Mouse (Mus musculus): ENCODE data around the gene Eno2. TPM values are rescaled to one million over a fixed set of nuclear protein-coding genes. Genes with fewer than 3 reads are reported as not detected.
"Not testable (repeated sequence)": the region's sequence is repeated elsewhere in the genome, so short reads cannot be mapped to it uniquely, and the experiment has no call there.

The Eno2 gene
- total RNA-seq (2017) = not detected in 3 replicates

GRCm38 (mm10) chr6:124769101-124769765, at the start of gene Eno2:
Gene Eno2 (minus strand): TSS chr6:124769673.
- peak; percentile 13; the same call in 1 of the 2 replicates for ATAC-seq (replicated peaks; ENCODE audit: insufficient number of reproducible peaks, low FRiP score, low TSS enrichment, poor library complexity, severe bottlenecking)

- ATAC-seq (replicated peaks; ENCODE audit: insufficient number of reproducible peaks, low FRiP score, low TSS enrichment, poor library complexity, severe bottlenecking) = peak; percentile 63
Observed at GRCm38 (mm10) chr6:124817971-124818370, 48.5 kb upstream of the Eno2 start.

GRCm38 (mm10) chr6:124817563-124817962, 48.1 kb upstream of the Eno2 start:
- no peak for ATAC-seq (replicated peaks; ENCODE audit: insufficient number of reproducible peaks, low FRiP score, low TSS enrichment, poor library complexity, severe bottlenecking)

GRCm38 (mm10) chr6:124817125-124817524, 47.7 kb upstream of the Eno2 start:
- no peak for ATAC-seq (replicated peaks; ENCODE audit: insufficient number of reproducible peaks, low FRiP score, low TSS enrichment, poor library complexity, severe bottlenecking)

GRCm38 (mm10) chr6:124816611-124817010, 47.1 kb upstream of the Eno2 start:
- no peak for ATAC-seq (replicated peaks; ENCODE audit: insufficient number of reproducible peaks, low FRiP score, low TSS enrichment, poor library complexity, severe bottlenecking)

GRCm38 (mm10) chr6:124814858-124815774, 45.6 kb upstream of the Eno2 start:
- no peak for ATAC-seq (replicated peaks; ENCODE audit: insufficient number of reproducible peaks, low FRiP score, low TSS enrichment, poor library complexity, severe bottlenecking)

GRCm38 (mm10) chr6:124814448-124814847, 45.0 kb upstream of the Eno2 start:
- no peak for ATAC-seq (replicated peaks; ENCODE audit: insufficient number of reproducible peaks, low FRiP score, low TSS enrichment, poor library complexity, severe bottlenecking)

GRCm38 (mm10) chr6:124813933-124814332, 44.5 kb upstream of the Eno2 start, which contains the start of gene Tpi1:
Gene Tpi1 (minus strand): TSS chr6:124814296.
- peak; percentile 82 for ATAC-seq (replicated peaks; ENCODE audit: insufficient number of reproducible peaks, low FRiP score, low TSS enrichment, poor library complexity, severe bottlenecking)

- ATAC-seq (replicated peaks; ENCODE audit: insufficient number of reproducible peaks, low FRiP score, low TSS enrichment, poor library complexity, severe bottlenecking) = no peak
Observed at GRCm38 (mm10) chr6:124813496-124813895, 44.0 kb upstream of the Eno2 start.

- ATAC-seq (replicated peaks; ENCODE audit: insufficient number of reproducible peaks, low FRiP score, low TSS enrichment, poor library complexity, severe bottlenecking) = no peak
Observed at GRCm38 (mm10) chr6:124812848-124813247, 43.4 kb upstream of the Eno2 start.

GRCm38 (mm10) chr6:124811701-124812560, 42.5 kb upstream of the Eno2 start:
- ATAC-seq (replicated peaks; ENCODE audit: insufficient number of reproducible peaks, low FRiP score, low TSS enrichment, poor library complexity, severe bottlenecking) = no peak

GRCm38 (mm10) chr6:124811403-124811665, 41.9 kb upstream of the Eno2 start:
- no peak for ATAC-seq (replicated peaks; ENCODE audit: insufficient number of reproducible peaks, low FRiP score, low TSS enrichment, poor library complexity, severe bottlenecking)

GRCm38 (mm10) chr6:124810566-124811402, 41.3 kb upstream of the Eno2 start:
- not testable (repeated sequence) for ATAC-seq (replicated peaks; ENCODE audit: insufficient number of reproducible peaks, low FRiP score, low TSS enrichment, poor library complexity, severe bottlenecking)

GRCm38 (mm10) chr6:124809775-124810538, 40.5 kb upstream of the Eno2 start:
- ATAC-seq (replicated peaks; ENCODE audit: insufficient number of reproducible peaks, low FRiP score, low TSS enrichment, poor library complexity, severe bottlenecking) = no peak

GRCm38 (mm10) chr6:124809052-124809774, 39.7 kb upstream of the Eno2 start:
- peak; percentile 7; the same call in 1 of the 2 replicates for ATAC-seq (replicated peaks; ENCODE audit: insufficient number of reproducible peaks, low FRiP score, low TSS enrichment, poor library complexity, severe bottlenecking)

GRCm38 (mm10) chr6:124808358-124809012, 39.0 kb upstream of the Eno2 start, which contains the start of gene Spsb2:
Gene Spsb2 (plus strand): TSS chr6:124808661.
- 0 out of 2 replicates have a peak, but pooled peaks have one; percentile 7 for ATAC-seq (replicated peaks; ENCODE audit: insufficient number of reproducible peaks, low FRiP score, low TSS enrichment, poor library complexity, severe bottlenecking)
